Mouse (Mus musculus): ENCODE measurements around the gene Fasl.
A peak's percentile ranks its signal among the peaks of the same experiment; 100 is the strongest.

Gene Fasl

GRCm38 (mm10) chr1:161756547-161756946, 31.7 kb downstream of the Fasl start:
- DNase-seq = no peak

DNA sequence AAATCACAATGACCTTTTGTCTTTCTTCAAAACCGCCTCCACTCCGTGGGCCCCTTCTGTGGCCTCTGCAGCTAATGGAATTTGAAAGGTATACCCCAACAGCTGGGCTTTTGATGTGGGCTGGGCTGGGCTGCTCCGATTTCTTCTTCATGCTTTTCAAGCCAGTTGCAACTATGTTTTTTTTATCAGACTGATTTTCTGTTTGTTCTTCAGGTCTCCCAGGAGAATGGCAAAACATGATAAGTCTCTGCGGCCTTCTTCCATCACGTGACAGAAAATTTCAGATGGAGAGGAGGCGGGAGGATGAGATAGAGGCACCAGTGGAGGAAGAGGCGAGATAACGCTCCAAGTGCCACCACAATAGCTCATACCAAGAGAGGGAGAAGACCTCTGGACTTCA, 37.0 kb downstream of the Fasl start:
- no peak for DNase-seq

DNA sequence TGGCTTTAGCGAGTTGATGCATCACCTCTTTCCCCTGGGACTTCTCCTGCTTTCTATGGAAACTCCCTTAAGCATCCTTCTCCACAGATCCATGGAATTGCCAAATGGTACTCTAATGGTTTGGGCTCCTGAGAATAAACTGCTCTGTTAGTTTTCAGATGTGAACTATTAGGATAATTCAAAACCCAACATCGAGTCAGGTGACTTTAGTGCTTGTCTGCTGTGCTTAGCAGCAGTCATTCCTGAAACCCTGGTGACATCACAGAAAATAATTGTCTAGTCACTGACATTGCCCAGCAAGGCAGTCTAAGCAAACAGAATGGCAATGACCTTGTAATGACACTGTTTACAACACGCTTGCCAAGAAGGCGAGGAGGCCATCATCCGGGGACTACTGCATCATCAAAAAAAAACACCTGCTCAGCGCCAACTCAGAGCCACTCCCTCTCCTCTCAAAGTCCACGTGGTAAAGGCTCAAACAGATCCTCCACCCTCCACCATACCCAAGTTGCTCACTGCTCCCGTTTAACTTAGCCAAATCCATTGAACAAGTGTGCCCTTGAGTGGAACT, 37.7 kb downstream of the Fasl start:
- DNase-seq = peak; percentile 22 to 43

- no peak for DNase-seq
These were observed 39.6 kb downstream of the Fasl start for GRCm38 (mm10) chr1:161748685-161749084.

DNA sequence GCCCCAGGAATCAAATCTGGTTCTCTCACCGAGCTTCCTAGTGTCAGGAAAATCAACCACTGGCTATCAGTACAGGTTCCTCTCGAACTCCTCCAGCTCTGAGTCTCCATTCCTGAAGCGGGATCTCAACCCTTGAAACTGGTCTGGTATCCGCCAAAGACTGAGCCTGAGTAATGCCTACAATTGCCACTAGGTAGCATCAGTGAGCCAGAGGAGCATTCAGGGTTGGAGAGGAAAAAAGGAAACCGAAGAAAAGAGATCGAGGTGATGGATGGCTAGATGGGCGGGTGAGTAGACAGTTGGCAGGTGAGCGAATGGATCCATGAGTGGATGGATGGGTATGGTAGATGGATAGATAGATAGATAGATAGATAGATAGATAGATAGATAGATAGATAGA, 40.2 kb downstream of the Fasl start:
- DNase-seq = peak; percentile 12 to 67

- no peak for DNase-seq
These were observed 41.6 kb downstream of the Fasl start for GRCm38 (mm10) chr1:161746542-161747302.

DNA sequence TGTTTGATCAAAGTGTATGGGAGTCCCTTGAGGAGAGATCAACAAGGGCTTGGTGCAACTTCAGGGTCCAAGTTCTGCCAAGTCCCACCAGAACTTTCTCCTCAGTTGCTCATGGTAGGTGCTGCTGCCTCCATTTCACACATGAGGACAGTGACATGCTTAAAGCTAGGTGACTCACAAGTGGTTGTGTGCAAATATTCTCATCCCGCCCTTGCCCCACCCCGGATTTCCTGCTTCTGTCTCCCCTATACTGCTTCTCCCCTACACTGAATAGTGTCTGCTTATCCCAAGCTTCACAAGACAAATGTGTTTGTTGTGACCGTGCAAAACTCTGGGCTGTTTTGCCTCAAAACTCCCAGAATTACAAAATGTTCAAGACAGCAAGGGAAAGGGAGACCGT, 43.4 kb downstream of the Fasl start:
- DNase-seq = no peak

DNA sequence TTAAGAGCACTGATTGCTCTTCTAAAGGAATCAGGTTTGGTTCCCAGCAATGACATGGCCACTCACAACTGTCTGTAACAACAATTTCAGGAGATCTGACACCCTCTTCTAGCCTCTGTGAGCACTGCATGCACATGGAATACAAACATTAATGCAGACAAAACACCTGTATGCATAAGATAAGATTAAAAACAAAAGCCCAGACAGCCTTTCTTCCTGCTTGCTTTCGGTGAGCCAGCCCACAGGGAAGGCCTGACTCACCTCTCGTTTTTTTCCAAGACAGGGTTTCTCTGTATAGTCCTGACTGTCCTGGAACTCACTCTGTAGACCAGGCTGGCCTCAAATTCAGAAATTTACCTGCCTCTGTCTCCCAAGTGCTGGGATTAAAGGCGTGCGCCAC, 44.1 kb downstream of the Fasl start:
- no peak for DNase-seq

- no peak for DNase-seq
These were observed 45.6 kb downstream of the Fasl start for GRCm38 (mm10) chr1:161742481-161743267.

GRCm38 (mm10) chr1:161736848-161737247, 51.4 kb downstream of the Fasl start:
- DNase-seq = no peak

DNA sequence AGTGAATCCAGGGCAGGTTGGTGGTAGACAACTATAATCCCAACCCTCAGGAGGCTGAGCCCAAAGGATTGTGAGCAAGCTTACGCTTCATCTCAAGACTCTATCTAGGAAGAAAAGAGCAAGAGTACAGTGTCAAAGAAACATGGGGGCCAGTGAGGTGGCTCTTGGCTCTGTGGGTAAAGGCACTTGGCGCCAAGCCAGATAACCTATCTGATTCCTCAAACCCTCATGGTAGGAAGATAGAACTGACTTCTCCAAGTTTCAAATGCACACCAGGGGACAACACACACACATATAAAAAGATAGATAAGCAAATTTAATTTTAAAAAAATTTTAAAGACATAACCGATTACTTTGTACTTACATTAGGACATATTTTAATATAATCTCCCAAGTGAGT, 52.0 kb downstream of the Fasl start:
- DNase-seq = no peak

DNA sequence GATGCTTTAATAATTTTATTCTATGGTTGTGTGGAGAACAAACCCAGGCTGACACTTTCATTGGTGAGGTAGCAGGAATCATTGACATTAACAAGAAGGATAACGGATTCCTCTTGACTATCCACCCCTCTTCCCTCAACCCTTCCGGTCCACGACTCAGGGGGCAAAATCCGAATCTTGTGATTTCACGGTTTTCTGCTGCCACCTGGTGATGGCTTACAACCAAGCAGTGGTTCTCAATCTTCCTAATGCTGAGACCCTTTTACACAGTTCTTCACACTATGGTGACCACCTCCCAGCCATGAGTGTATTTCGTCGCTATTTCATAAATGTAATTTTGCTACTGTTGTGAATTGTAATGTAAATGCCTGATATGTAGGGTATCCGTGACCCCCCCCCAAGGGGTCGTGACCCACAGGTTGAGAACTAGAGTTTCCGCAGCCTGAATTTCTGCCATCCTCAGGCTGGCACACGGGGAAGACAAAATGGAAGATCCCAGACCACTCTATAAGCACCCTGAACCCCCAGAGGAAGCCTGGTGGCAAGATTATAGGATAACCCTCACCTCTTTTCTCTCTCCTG, 52.7 kb downstream of the Fasl start:
- DNase-seq = no peak

DNA sequence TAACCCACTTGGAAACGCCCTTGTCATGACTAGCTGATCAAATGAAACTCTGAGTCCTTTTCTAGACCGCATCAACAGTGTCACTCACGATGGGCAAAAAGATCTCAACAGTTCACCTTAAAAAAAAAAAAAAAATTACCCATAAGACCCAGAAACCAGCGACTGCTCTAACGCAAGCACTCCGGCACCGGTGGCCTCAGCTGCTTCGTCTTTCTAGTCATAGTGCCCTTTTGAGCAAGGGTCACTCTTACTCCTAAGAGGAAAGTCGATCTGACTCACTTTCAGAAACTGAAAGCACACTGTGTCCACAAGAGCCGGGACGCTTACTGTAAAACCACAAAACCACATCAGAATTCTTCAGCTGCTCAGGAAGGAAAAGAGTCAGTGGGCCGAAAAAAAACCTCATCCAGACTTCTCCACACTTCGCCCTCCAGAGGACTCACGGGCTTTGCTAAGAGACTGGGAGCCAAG, 53.5 kb downstream of the Fasl start:
- peak in 1 of 2 experiments; percentile 1 for DNase-seq

DNA sequence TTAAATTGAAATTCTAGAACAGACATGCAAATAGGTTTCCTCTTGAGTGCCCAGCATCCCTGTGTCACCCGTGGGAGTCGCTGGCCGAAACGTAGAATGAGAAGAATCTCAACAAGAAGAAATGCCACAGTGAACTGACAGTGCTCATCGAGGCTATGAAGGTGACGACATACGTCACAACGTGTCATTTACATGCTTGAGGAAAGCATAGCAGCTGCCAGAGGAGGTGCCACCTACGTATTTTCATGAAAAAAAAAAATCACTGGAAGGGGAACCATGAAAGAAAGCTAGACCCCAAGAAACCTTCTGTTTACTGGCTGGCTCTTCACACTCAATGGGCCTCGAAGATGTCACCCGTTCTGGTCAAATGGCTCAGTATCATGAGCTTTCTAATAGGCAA, 54.0 kb downstream of the Fasl start:
- no peak for DNase-seq
